ENCODE assay signal across 9 mouse cellular contexts in the genomic region with DNA sequence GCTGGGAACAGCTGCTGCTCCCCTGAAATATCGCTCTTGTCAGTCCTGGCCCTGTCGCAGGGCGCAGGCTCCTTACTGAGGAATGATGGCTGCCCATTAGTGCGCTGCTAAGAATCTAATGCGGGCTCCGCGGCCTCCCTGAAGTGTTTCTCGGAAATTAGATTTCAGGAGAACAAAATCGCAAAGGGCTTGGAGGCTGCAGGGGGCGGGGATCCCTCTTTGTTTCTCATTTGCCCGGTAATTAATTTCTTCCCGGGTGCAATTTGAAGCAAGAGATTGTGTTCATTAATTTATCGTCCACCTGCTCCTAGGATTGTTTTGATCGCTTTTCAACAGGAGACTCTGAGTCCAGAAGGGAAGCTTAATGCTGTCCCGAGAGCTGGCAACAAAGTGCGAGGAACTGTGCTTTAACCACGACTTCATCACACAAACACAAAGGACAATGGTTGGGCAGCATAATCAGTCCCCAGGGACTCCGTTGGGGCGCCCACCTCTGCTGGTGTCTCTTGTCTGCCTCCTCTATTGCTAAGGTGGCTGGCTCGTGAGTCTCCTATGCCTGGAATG.
DNase-seq lines count a peak whose midpoint lies in the region; ATAC-seq and TF ChIP-seq lines count a peak whose summit lies in the region.
"Had no signal": no experiment of that assay in that cellular context is flagged by ENCODE, and none has a peak within 500 bp of the region (broad histone marks: within the 10 kb centered on the region; RNA-seq: fewer than 3 reads in every experiment).

No protein-coding gene starts in this region.

- TF ChIP-seq CTCF in layer of hippocampus, adult 2 months (conservative IDR thresholded peaks at IDR 0.05) = no peak

- DNase-seq in cerebellum, adult 18-20 months = peak; percentile 18 to 26
- no peak for DNase-seq in cerebellum, adult 11 months
- DNase-seq in layer of hippocampus, adult 2 months (ENCODE audit: low spot score in 2 of 2) = no peak
- no peak for DNase-seq in layer of hippocampus, adult 18-20 months (ENCODE audit: low spot score in 2 of 2)
- DNase-seq in natural killer cell, adult 2 months (ENCODE audit: low spot score in 2 of 2) = no peak
- no peak for DNase-seq in thymus, adult 18-20 months

- H3K4me3 ChIP-seq in layer of hippocampus, adult 2 months = peak overlapping the region; percentile 4; the same call in 1 of the 2 replicates
- H3K4me3 ChIP-seq in forebrain, embryonic 15.5 days = no peak overlapping the region
- no peak overlapping the region for H3K4me3 ChIP-seq in midbrain, embryonic 15.5 days
- H3K4me3 ChIP-seq: lung, embryonic 15.5 days had no signal

- H3K36me3 ChIP-seq in forebrain, embryonic 15.5 days = no peaks in the 10 kb centered on the region
- H3K36me3 ChIP-seq in midbrain, embryonic 15.5 days (replicated peaks) = no peaks in the 10 kb centered on the region
- H3K36me3 ChIP-seq: lung, embryonic 15.5 days had no signal

- peak overlapping the region; percentile 5 for H3K4me2 ChIP-seq in forebrain, embryonic 15.5 days (replicated peaks)
- peak overlapping the region; percentile 21 for H3K4me2 ChIP-seq in midbrain, embryonic 15.5 days
- H3K4me2 ChIP-seq: lung, embryonic 15.5 days had no signal

- peak; percentile 55; the same call in 1 of the 2 replicates for ATAC-seq in forebrain, embryonic 15.5 days (replicated peaks)
- 0 out of 2 replicates have a peak, but pooled peaks have one; percentile 37 for ATAC-seq in midbrain, embryonic 15.5 days (replicated peaks)

- WGBS in forebrain, embryonic 15.5 days = 3% methylated on average over 20 of the region's 20 CpGs
- WGBS in midbrain, embryonic 15.5 days = 15% methylated on average over 20 of the region's 20 CpGs

- no peaks in the 10 kb centered on the region for H3K9me3 ChIP-seq in forebrain, embryonic 15.5 days
- no peaks in the 10 kb centered on the region for H3K9me3 ChIP-seq in midbrain, embryonic 15.5 days
- H3K9me3 ChIP-seq: lung, embryonic 15.5 days had no signal

- H3K27me3 ChIP-seq in forebrain, embryonic 15.5 days = 0 out of 2 replicates have a peak, but pooled peaks cover 4% of the 10 kb centered on the region
- no peaks in the 10 kb centered on the region for H3K27me3 ChIP-seq in midbrain, embryonic 15.5 days (replicated peaks)
- H3K27me3 ChIP-seq: lung, embryonic 15.5 days had no signal

- no peak overlapping the region; the same call in 1 of the 2 replicates for H3K27ac ChIP-seq in layer of hippocampus, adult 2 months
- peak overlapping the region; percentile 87 for H3K27ac ChIP-seq in forebrain, embryonic 15.5 days (replicated peaks)
- H3K27ac ChIP-seq in midbrain, embryonic 15.5 days = peak overlapping the region; percentile 18
- H3K27ac ChIP-seq: lung, embryonic 15.5 days had no signal

- H3K9ac ChIP-seq in forebrain, embryonic 15.5 days (replicated peaks) = no peak overlapping the region
- no peak overlapping the region for H3K9ac ChIP-seq in midbrain, embryonic 15.5 days
- H3K9ac ChIP-seq: lung, embryonic 15.5 days had no signal

- H3K4me1 ChIP-seq in forebrain, embryonic 15.5 days = peaks cover 45% of the 10 kb centered on the region
- peaks cover 44% of the 10 kb centered on the region for H3K4me1 ChIP-seq in midbrain, embryonic 15.5 days
- H3K4me1 ChIP-seq: lung, embryonic 15.5 days had no signal

Comparison
In these comparisons a context has a peak if more than half of its experiments do, and no peak if none do; other contexts are left out.
1. DNase-seq: peak in cerebellum, adult 18-20 months (2 of 2); none in cerebellum, adult 11 months (single experiment), layer of hippocampus, adult 2 months (0 of 2), layer of hippocampus, adult 18-20 months (0 of 2), natural killer cell, adult 2 months (0 of 2) and thymus, adult 18-20 months (0 of 2).